Mouse (Mus musculus): ENCODE measurements around the gene Jade3.

Jade3 gene

GRCm38 (mm10) chrX:20548011-20548879 lies 122.8 kb downstream of the Jade3 start:
- DNase-seq (ENCODE audit: low spot score in 2 of 2): no peak

DNA sequence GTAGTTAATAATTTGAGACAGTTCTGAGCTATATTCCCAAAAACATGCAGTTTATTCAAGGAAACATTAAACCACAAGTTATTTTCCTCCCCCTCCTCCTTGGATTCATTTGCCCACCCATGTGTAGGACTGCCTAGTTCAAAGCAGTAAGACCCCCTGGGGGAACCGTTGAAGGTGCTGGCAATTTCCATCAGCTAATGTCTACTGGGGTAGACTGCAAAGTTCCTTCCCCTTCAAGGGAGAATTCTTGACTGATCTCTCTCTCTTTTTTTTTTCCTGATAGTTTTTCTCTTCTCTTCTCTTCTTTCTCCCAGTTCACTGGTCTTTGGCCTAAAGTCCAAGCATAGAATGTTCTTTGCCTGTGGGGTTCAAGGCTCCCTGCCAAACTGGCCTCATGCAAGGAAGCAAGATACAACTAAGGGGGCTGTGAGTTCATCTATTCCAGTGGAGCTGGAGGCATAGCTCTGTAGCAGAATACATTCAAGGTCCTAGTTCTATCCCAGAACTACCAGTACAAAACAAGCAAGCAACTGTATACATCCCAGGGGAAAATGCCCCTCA lies 123.5 kb downstream of the Jade3 start:
- DNase-seq (ENCODE audit: low spot score in 2 of 2): no peak

DNA sequence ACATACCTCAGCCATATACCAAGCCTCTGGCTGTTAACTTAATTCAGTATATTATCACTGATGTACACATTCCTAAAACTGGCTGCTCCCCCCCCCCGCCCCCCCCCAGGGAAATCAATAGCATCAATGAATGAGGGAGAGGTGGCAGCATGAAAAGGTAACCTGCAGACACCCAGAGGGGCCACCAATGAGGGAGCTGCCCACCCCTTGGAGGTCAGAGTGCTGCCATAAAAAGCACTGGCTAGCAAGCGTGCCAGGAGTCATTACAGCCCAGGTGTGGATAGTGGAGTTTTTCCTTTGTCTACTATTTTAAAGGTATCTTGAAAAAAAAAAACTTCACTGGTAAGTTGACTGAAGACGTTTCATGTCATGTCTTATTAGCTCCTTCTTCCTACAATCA lies 124.0 kb downstream of the Jade3 start, which contains the start of gene Rgn:
Gene Rgn (plus strand): TSS at position 256 of the 400 bp plus-strand sequence.
- DNase-seq (ENCODE audit: low spot score in 2 of 2): no peak

- DNase-seq (ENCODE audit: low spot score in 2 of 2): no peak
Measured at GRCm38 (mm10) chrX:20552199-20552598, 126.7 kb downstream of the Jade3 start.

- no peak for DNase-seq (ENCODE audit: low spot score in 2 of 2)
Measured at GRCm38 (mm10) chrX:20561846-20562245, 136.4 kb downstream of the Jade3 start.

DNA sequence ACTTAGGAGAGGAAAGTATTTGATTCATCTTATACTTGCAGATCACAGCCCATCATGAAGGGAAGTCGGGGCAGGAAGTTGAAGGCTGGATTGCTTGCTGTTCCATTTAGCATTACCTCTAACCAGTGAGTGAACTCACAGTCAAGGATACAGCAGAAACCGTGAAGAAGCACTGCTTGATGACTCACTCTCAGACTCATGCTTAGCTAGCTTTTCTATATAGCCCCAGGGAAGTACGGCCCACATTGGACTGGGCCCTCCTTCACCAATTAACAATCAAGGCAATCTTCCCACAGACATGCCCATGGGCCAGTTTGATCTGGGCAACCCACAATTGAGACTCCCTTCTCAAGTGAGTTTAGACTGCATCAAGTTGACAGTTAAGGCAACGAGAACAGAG lies 138.5 kb downstream of the Jade3 start:
- no peak for DNase-seq (ENCODE audit: low spot score in 2 of 2)
